ENCODE assay signal across 18 mouse cellular contexts in the genomic region with DNA sequence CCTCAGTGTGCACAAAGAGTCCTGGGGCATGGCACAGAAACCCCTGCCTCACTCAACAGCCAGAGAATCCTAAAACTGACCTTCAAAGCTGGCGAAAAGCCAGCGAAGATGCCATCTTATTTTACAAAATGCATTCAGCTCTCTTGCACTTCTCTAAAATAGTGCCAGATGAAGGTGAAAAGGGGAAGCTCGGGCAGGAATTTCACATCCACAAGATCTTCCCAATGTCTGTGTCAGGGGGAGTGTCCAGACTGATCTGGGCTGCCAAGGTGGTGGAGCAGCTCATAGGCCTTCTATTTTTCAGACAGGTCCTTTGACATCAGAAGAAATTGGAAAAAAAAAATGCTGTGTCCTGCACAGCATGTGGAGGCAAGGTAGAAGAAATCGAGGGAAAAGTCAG.
"Had no signal": no experiment of that assay in that cellular context is flagged by ENCODE, and none has a peak within 500 bp of the region (broad histone marks: within the 10 kb centered on the region; RNA-seq: fewer than 3 reads in every experiment).

No protein-coding gene starts in this region.

- H3K4me3 ChIP-seq: megakaryocyte, embryonic 14.5 days; midbrain, embryonic 13.5 days; midbrain, embryonic 15.5 days; neural tube, embryonic 12.5 days had no signal

- DNase-seq: lung, adult 18-20 months; lung, embryonic 14.5 days; lung, postnatal 10 days; retina, postnatal 1 day; right cerebral cortex, adult 18-20 months; right cerebral cortex, postnatal 25 days; right cerebral cortex, postnatal 4 days; spleen, adult 18-20 months; thymus, adult 18-20 months; thymus, postnatal 14 days; thymus, postnatal 36 days had no signal

- H3K9ac ChIP-seq: liver, embryonic 14.5 days; lung, embryonic 14.5 days; midbrain, embryonic 13.5 days; midbrain, embryonic 15.5 days; neural tube, embryonic 12.5 days had no signal

- H3K36me3 ChIP-seq: midbrain, embryonic 13.5 days; midbrain, embryonic 15.5 days; neural tube, embryonic 12.5 days had no signal

- H3K4me2 ChIP-seq: lung, embryonic 14.5 days; midbrain, embryonic 11.5 days; midbrain, embryonic 13.5 days; midbrain, embryonic 15.5 days; neural tube, embryonic 12.5 days had no signal

- H3K9me3 ChIP-seq: midbrain, embryonic 13.5 days; midbrain, embryonic 15.5 days; neural tube, embryonic 12.5 days had no signal

- H3K27me3 ChIP-seq: megakaryocyte, embryonic 14.5 days; midbrain, embryonic 13.5 days; midbrain, embryonic 15.5 days; neural tube, embryonic 12.5 days had no signal

- H3K4me1 ChIP-seq: midbrain, embryonic 15.5 days; neural tube, embryonic 12.5 days had no signal

- ATAC-seq: midbrain, embryonic 13.5 days; midbrain, embryonic 15.5 days had no signal

- H3K27ac ChIP-seq: liver, embryonic 14.5 days; macrophage; midbrain, embryonic 13.5 days; midbrain, embryonic 15.5 days; neural tube, embryonic 12.5 days had no signal
